Mouse (Mus musculus): ENCODE measurements around the gene Cdk2. TPM values are rescaled to one million over a fixed set of nuclear protein-coding genes. Genes with fewer than 3 reads are reported as not detected.

Gene Cdk2
- polyA plus RNA-seq, 2 experiments: 106 to 132 TPM

- H3K4me3 ChIP-seq (replicated peaks; ENCODE audit: low read length): peak overlapping the region; percentile 73
- H3K4me2 ChIP-seq (replicated peaks; ENCODE audit: low read depth, low read length, severe bottlenecking): peak overlapping the region; percentile 81
- peak overlapping the region; percentile 69 for H3K9ac ChIP-seq (ENCODE audit: low read depth, low read length, severe bottlenecking)
- H3K4me1 ChIP-seq (ENCODE audit: control insufficient read depth, insufficient read depth, low read length): peaks cover 5% of the 10 kb centered on the region; the same call in 1 of the 2 replicates
- H3K27ac ChIP-seq (replicated peaks; ENCODE audit: low read depth, low read length): peak overlapping the region; percentile 73
- WGBS: 1% methylated on average over 34 of the region's 42 CpGs
- H3K36me3 ChIP-seq (ENCODE audit: control insufficient read depth, insufficient read depth, low read length): peaks cover 5% of the 10 kb centered on the region; the same call in 1 of the 2 replicates
- DNase-seq (ENCODE audit: low spot score) (peak; percentile 48), ATAC-seq (ENCODE audit: low FRiP score, low read depth) (peak; percentile 73)
- 0 out of 2 replicates have a peak, but pooled peaks have one; percentile 31 for TF ChIP-seq POLR2A (IDR thresholded peaks at IDR 0.05; ENCODE audit: borderline replicate concordance, extremely low read depth, insufficient read depth, insufficient read length)
- H3K9me3 ChIP-seq (ENCODE audit: control insufficient read depth, low read length): no peaks in the 10 kb centered on the region
- H3K27me3 ChIP-seq (ENCODE audit: control insufficient read depth, insufficient read depth, low read length): no peaks in the 10 kb centered on the region
Measured at GRCm38 (mm10) chr10:128668790-128669672, 35.8 kb downstream of the Cdk2 start.

DNA sequence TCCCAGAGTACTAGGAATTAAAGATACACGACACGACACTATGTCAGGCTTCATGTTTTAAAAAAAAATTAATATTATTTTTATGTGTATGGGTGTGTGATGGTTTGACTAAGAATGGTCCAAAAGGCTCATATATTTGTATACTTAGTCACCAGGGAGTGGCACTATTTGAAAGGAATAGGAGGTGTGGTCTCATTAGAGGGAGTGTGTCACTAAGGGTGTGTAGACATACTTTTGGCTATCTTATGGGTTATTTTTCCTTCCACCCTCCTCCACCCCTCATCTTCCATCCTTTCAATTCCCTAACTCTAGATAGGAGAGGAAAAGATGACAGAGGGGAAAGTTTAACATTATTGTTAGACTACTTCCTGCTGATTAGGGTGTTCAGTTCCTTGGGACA is 39.0 kb downstream of the Cdk2 start:
- Histone ChIP-seq H3K4me2 (replicated peaks; ENCODE audit: low read depth, low read length, severe bottlenecking) (no peak overlapping the region), H3K4me3 (replicated peaks; ENCODE audit: low read length) (no peak overlapping the region), H3K9ac (ENCODE audit: low read depth, low read length, severe bottlenecking) (no peak overlapping the region), H3K4me1 (ENCODE audit: control insufficient read depth, insufficient read depth, low read length) (no peaks in the 10 kb centered on the region), H3K27me3 (ENCODE audit: control insufficient read depth, insufficient read depth, low read length) (no peaks in the 10 kb centered on the region), H3K36me3 (ENCODE audit: control insufficient read depth, insufficient read depth, low read length) (no peaks in the 10 kb centered on the region), H3K9me3 (ENCODE audit: control insufficient read depth, low read length) (no peaks in the 10 kb centered on the region), H3K27ac (replicated peaks; ENCODE audit: low read depth, low read length) (no peak overlapping the region)
- ATAC-seq (ENCODE audit: low FRiP score, low read depth) (no peak), DNase-seq (ENCODE audit: low spot score) (no peak)
- WGBS: 98% methylated on average over 2 of the region's 2 CpGs
- TF ChIP-seq POLR2A (IDR thresholded peaks at IDR 0.05; ENCODE audit: borderline replicate concordance, extremely low read depth, insufficient read depth, insufficient read length): no peak

DNA sequence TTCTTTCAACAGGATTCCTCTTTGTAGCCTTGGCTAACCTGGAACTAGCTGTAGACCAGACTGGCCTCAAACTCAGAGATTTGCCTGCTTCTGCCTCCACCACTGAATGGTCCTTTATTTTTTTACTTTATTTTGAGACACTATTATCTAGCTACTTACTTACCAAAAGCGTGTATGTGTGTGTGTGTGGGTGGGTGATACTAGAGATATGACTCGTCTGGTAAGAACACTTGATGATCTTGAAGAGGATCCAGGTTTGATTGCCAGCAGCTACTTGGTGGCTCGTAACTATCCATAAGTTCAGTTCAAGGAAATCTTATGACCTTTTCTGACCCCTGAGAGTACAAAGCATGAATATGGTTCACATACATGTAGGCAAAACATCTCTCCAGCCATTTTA is 39.5 kb downstream of the Cdk2 start:
- WGBS: 88% methylated on average over 3 of the region's 3 CpGs

DNA sequence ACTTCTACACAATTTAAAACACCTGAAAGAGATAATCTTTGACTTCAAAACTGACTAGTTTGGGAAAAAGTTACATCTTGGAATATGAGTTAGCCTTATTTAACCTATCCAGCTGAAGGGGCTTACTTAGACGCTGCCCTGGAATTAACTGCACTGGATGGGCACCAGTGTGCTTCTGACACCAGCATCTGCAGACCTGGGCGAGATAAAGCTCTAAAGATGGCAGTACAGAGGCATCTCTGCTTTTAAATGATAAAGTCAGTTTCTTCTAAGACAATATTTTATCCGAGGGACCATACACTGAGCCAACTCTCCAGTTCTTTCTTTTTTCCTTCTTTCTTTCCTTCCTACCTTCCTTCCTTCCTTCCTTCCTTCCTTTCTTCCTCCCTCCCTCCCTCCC is 40.0 kb downstream of the Cdk2 start:
- ATAC-seq (ENCODE audit: low FRiP score, low read depth) (no peak), DNase-seq (ENCODE audit: low spot score) (no peak)
- 69% methylated on average over 3 of the region's 3 CpGs for WGBS
- Histone ChIP-seq H3K9me3 (ENCODE audit: control insufficient read depth, low read length) (no peaks in the 10 kb centered on the region), H3K36me3 (ENCODE audit: control insufficient read depth, insufficient read depth, low read length) (no peaks in the 10 kb centered on the region), H3K27ac (replicated peaks; ENCODE audit: low read depth, low read length) (no peak overlapping the region), H3K4me3 (replicated peaks; ENCODE audit: low read length) (no peak overlapping the region), H3K9ac (ENCODE audit: low read depth, low read length, severe bottlenecking) (no peak overlapping the region), H3K4me1 (ENCODE audit: control insufficient read depth, insufficient read depth, low read length) (no peaks in the 10 kb centered on the region), H3K27me3 (ENCODE audit: control insufficient read depth, insufficient read depth, low read length) (no peaks in the 10 kb centered on the region), H3K4me2 (replicated peaks; ENCODE audit: low read depth, low read length, severe bottlenecking) (no peak overlapping the region)
- TF ChIP-seq POLR2A (IDR thresholded peaks at IDR 0.05; ENCODE audit: borderline replicate concordance, extremely low read depth, insufficient read depth, insufficient read length): no peak

More for the DNA sequence above, 39.5 kb downstream of the Cdk2 start:
- no peak for DNase-seq (ENCODE audit: low spot score)
- no peak overlapping the region for H3K27ac ChIP-seq (replicated peaks; ENCODE audit: low read depth, low read length)
- no peaks in the 10 kb centered on the region for H3K4me1 ChIP-seq (ENCODE audit: control insufficient read depth, insufficient read depth, low read length)
- no peak for ATAC-seq (ENCODE audit: low FRiP score, low read depth)
- no peak overlapping the region for H3K9ac ChIP-seq (ENCODE audit: low read depth, low read length, severe bottlenecking)
- H3K36me3 ChIP-seq (ENCODE audit: control insufficient read depth, insufficient read depth, low read length): no peaks in the 10 kb centered on the region
- no peak overlapping the region for H3K4me2 ChIP-seq (replicated peaks; ENCODE audit: low read depth, low read length, severe bottlenecking)
- TF ChIP-seq POLR2A (IDR thresholded peaks at IDR 0.05; ENCODE audit: borderline replicate concordance, extremely low read depth, insufficient read depth, insufficient read length): no peak
- no peaks in the 10 kb centered on the region for H3K27me3 ChIP-seq (ENCODE audit: control insufficient read depth, insufficient read depth, low read length)
- H3K9me3 ChIP-seq (ENCODE audit: control insufficient read depth, low read length): no peaks in the 10 kb centered on the region
- no peak overlapping the region for H3K4me3 ChIP-seq (replicated peaks; ENCODE audit: low read length)

GRCm38 (mm10) chr10:128663441-128664220 is 41.2 kb downstream of the Cdk2 start:
- 69% methylated on average over 5 of the region's 5 CpGs for WGBS
- H3K9ac ChIP-seq (ENCODE audit: low read depth, low read length, severe bottlenecking): no peak overlapping the region
- no peaks in the 10 kb centered on the region for H3K36me3 ChIP-seq (ENCODE audit: control insufficient read depth, insufficient read depth, low read length)
- H3K9me3 ChIP-seq (ENCODE audit: control insufficient read depth, low read length): no peaks in the 10 kb centered on the region
- H3K4me2 ChIP-seq (replicated peaks; ENCODE audit: low read depth, low read length, severe bottlenecking): no peak overlapping the region
- H3K27me3 ChIP-seq (ENCODE audit: control insufficient read depth, insufficient read depth, low read length): no peaks in the 10 kb centered on the region
- no peak for ATAC-seq (ENCODE audit: low FRiP score, low read depth)
- H3K27ac ChIP-seq (replicated peaks; ENCODE audit: low read depth, low read length): no peak overlapping the region
- no peak for TF ChIP-seq POLR2A (IDR thresholded peaks at IDR 0.05; ENCODE audit: borderline replicate concordance, extremely low read depth, insufficient read depth, insufficient read length)
- H3K4me1 ChIP-seq (ENCODE audit: control insufficient read depth, insufficient read depth, low read length): no peaks in the 10 kb centered on the region
- no peak overlapping the region for H3K4me3 ChIP-seq (replicated peaks; ENCODE audit: low read length)
- DNase-seq (ENCODE audit: low spot score): no peak

Data from limb, embryonic 14.5 days (tissue).